Mouse (Mus musculus) telencephalon, adult 2 months (tissue): Measurements from ENCODE around the gene Slc2a12.

Experiments used
- DNase-seq: peaks from one replicate; pipeline ENCODE4 v3.0.0-alpha.2; 2011; ENCODE audit warnings: low read depth, low spot score

The Slc2a12 gene

DNA sequence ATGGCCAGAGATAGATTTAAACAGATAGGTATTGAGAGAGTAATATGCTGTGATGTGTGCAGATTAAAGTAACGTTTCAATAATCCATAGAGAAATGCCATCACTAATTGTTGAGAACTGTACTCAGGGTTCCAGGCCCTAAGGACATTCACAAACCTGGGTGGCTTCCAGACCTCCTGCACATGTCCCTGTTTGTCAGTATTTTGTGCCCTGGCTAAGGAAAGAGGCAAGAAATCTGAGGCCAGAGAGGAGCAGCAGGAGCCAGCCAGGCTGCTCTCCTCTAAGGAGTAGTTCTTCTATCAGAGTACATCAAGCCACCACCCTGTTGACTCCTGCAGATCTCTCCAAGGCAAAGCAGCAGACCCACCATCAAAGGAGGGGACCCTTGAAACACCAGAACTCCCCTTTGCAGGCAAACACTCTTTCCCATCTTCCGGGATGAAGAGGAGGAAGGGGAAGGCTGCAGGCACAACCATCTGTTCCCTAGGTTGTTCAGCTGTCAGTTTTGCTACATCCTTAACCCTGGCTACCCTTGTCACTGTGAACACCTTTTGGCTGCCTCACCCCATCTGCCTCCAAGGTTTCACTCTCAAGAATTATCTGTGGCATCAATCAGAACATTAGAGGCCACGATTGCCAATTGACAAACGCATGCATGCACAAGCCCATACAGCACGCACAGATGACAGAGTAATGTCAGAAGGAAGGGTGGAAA lies 15.6 kb downstream of the Slc2a12 start:
- DNase-seq: no peak

DNA sequence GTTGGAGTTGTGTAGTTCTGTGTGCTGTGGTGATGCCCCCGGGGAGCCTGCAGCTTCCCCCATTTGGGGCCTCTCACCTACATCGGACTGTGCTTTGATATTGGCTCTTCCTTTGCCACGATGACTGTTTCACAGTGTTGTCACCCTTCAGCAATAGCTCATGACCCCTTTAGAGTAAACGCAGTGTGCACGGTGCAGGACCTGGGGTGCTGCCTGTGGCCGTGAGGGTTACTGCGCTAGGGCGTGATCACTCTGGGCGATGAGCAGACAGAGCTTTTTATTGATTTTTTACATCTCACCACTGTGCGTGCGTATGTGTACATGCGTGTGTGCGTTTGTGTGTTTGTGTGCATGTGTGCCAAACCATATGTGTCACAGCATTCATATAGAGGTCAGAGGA lies 23.7 kb downstream of the Slc2a12 start:
- DNase-seq: no peak

DNA sequence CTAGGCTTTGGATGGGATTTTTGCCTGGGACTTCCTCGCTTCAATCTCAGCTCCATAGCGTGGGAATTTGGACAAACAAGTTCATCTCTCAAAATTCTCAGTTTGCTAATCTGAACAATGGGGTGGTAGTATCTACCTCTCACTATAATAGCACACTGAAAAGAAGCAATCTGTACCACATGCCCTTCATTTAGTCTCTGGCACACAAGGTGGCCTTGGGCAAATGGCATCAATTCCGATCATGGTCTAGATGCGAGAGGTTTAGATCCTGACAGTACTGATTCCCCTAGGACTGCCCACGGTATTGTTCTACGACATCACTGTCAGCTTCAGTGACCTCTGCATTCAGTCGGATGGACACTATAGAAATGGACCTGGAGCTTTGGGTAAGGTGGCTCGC lies 29.4 kb downstream of the Slc2a12 start:
- DNase-seq: no peak

DNA sequence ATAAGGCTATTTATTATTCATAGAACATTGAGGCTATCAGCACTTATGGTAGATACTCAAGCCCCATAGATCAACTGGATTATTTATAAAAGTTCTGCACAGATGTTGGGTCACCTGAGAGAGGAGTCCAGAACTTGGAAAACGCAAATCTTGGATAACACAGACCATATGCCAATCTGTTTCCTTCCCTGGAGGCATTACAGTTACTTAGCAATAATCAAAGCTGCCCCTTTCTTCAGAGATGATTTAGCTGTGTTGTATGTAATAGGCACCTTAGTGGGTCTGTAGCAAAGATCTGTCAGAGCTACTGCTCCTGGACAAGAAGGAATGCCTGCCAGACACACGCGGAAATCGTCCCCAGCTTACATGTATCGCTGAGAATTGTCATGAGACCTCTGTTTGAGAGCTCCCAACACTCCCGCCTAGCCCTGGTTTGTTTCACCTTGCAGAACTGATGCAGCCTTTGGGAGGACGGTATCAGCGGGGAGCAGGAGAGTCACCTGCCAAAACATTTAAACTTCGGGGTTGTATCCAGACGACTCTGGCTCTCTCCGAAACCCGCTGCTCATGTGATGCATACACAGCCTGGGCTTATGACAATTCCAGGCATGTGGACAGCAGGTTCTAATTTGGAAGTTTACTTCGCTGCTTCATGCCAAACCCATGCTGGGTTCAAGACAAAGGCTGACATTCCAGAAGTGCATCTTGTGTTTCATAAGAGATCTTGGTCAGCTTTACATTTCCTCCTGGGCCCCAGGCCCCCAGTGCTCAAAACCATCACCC lies 31.2 kb downstream of the Slc2a12 start:
- DNase-seq: no peak

DNA sequence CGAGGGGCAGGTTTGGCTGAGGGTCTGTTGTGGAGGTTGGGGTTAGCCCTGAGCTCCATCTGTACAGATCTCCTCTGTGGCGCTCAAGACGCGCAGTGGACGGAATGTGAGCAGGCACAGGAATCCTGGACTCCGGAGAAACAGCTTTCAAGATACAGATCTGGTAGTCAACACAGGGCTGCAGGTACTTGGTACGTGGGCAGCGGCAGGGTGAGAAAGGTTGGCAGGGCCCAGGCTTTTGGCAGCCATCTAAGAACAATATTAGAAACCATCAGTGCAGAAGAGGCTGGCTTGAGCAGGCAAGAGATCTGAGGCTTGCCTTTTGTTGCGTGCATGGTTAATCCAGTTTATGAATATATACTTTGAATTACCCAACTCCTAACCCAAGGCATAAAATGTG lies 51.4 kb downstream of the Slc2a12 start:
- no peak for DNase-seq

DNA sequence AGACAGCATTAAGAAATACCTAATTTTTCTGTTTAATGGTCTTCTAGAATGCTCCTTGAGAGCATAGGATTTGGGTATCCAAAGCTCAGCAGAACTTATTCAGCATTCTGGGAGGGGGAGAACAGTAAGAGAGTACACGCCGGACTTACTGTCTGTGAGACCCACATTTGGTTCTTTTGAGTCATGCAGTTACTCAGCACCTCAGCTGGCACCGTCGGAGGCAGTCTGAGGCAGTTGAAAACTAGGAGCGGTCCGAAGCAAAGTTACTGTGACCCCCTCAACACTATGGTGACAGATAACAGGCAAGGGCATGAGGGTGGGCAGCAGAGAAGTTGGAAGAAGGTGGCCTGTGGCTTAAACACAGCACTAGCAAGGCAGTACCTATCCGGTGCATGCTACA lies 52.1 kb downstream of the Slc2a12 start:
- no peak for DNase-seq

DNA sequence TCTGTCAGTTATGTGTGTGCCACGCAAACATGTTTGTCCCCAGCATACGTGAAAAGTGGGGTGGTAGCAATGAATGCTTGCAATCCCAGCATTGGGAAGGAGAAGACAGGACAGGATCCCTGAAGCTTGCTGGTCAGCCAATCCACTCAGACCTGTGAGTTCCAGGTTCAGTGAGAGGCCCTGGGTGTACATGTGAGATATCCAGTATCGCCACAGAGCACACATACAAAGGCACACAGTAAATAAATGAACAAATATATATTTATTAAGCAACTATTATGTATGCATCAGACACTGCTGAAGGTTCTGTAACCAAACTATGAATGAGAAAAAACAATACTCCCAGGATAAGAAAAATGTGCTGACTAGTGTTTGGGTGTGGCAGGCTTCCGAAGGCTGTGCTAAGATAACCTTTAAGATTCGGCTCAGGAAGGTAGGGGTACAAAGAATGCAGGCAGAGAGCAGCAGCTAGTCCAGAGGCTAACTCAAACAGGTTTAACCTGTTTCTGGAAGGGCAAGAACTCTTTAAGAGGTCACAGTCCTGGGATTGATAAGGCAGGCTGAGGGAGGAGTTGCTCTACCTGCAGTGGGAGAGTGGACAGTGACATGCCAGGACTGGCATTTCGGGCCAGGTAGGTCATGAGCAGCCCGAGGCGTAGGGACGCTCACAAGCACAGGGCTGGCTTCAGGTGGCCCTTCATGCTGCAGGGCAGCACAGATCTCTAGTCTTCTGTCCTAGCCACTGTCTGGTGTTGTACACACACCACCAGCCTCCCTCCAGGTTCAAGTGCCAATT lies 53.5 kb downstream of the Slc2a12 start:
- DNase-seq: no peak

DNA sequence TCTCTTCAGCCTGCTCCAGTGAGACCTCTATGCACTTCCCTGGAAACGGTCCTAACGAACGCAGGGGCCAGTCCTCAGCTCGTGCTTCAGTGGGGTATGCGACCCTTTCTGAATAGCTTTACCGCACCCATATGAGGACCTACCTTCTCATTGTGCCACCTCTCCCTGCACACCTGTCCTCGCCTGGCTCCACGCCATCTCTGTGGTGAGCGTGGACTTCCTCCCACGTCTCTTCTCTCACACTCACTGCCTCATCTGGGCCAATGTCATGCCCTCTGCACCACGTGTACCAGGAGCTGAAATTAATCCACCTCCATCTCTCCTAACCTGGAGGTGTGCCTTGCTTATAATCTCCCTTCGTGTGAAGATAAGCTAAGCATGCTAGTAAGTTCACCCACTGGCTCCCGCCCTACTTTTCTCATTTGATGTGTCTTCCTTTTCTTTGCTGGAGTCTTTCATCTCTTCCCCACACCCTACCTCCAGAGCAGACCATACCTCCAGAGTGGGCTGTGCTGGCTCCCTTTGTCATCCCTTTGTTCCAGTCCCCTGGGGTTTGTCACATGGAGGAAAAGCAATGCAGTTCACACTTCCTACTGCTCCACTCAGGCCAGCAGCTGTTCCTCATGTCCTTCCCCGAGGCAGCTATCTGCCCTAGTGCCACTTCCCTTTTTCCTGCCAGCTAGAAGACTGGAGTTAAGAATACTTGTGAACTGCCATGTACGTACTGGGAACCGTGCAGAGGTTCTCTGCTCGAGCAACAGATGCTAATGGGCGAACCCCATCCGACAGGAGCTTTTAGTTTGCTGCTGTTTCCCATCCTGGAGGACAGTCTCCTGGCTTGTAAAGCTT lies 54.9 kb downstream of the Slc2a12 start:
- no peak for DNase-seq

DNA sequence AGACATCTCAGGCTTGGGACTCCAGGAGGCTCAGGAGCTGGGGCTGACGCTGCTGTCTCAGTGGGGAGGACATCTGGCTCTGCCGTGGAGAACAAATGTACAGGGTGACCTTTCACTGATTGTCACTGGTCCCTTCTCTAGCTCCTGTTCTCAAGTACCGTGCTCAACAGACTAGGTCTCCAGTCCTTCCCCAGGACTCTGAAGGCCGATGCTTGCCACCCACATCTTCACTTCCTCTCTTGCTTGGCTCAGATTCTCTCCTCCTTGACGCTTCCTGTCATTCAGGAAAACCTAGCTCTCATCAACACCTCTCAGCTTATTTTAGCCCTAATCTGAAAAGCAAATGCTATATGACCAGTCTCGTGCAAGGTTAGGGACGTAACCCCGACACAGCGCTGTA lies 56.0 kb downstream of the Slc2a12 start:
- no peak for DNase-seq

DNA sequence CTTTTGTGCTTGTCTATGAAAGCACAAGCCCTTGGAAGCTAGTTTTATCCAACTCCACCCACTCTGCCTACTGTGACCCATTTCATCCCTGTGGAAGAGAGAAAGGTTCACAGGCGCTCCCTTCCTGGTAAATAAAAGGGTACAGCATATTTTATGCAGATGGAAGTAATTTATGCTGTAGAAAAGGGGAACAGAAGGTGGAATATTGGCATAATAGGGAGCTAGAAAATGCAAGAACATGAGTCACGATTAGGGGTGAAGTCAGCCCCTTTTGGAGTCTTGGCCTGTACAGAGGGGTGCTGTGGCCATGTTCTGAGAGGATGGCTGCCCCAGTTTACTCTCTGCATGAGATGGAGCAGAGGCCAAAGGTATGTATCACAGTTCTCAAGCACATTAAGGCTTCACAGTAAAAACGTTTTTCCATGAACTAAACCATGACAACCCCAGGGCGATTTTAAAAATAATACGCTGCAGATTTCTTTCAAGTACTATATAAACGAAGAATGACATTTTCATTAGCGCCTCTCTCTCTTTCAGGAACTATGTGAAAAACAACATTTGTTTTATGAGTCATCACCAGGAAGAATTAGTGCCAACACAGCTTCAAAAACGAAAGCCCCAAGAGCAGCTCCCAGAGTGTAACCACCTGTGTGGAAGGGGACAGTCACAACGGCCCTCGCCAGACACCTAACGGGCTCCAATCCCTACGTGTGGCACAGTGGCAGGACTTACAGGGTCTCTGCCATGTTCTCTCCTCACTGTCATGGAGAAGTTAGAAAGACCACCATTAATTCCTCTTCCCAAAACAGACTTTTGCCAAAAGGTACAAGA lies 56.9 kb downstream of the Slc2a12 start:
- DNase-seq: peak; percentile 67

DNA sequence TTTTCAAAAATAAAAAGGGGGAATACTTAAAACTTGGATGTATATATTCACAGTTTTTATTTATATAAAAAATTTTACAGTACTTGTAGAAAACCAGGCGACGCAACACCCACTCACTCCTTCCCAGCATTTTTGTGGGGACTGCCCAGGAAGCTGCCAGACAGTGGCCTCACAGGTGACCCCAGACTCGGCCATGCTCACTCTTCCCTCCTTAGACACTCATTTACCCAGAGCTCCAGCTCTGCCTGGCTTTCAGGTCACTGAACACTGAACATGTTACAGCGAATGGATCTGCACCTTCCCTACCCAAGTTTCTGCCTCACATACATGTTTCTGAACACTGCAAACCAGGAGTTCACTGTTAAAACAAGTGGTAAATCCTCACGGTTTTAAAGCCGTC lies 59.0 kb downstream of the Slc2a12 start:
- DNase-seq: no peak

DNA sequence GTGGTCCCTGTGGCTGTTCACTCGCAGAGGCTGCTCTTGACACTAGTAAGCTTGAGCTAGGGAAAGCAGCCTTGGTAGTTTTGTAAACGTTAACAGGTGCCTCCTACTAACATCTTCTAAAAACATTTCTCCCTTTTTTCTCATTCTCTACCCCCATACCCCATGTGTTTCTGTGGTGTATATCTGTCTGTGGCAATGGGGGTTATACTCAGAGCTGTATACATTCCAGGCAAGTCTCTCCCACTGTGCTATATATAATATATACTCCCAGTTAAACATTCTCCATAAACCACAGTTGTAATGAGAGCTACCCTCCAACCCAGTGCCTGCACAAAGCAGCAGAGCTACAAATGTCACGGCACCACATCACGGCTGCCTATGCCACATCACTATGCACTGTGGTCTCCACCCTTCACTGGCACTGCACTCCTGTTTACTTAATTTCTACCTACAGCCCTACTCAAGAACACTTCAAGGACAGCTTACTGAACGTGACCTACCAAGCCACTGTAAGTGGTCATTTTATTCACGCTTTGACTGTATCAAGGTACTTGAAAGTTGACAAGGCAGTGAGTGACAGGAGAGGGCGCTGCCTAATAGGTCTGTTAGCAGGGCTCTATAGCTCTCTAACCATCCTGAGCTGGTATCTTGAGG lies 63.5 kb downstream of the Slc2a12 start:
- DNase-seq: no peak

DNA sequence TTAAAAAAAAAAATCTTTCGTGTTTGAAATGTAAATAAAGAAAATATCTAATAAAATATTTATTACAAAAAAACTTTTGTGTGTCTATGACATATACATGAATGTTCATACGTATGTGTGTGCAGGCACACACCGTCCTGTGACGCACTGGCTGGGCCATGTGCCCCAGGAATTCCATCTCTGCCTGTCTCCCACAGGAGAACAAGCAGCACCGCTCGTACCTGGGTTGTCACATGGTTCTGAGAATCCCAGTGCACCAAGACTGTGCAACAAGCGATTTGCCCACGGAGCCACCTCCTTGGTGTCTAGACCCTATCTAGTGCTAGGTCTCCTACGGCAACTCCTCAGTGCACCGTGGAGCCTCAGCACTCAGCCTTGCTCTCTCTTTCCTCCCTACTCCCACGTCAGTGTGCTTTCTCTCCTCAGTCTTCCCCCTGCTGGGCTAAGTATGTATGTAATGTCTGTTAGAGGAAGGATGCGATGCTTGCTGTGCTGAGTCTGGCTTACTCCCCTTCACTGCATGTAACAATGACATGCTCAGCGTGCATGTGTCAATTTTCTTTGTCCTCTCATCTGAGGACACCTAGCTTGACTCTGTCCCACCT lies 65.5 kb downstream of the Slc2a12 start:
- no peak for DNase-seq

DNA sequence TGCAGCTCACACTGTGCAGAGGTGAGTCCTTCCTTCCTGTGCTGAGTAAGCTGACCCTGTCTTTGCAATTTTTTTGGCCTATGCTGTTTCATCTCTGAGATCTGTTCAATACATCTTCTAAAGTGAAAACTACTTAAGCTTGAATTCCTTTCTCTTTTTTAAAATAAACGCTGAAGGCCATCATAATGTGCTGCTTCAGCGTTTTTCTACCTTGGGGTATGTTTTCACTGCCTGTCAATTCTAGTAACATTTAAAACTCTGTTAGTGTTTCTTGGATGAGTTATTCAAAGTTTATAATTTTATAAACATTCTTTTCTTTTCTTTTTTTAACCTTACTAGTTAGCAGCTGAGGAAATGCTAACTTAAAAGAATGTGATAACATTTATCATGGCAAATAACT lies 68.1 kb downstream of the Slc2a12 start:
- DNase-seq: no peak

DNA sequence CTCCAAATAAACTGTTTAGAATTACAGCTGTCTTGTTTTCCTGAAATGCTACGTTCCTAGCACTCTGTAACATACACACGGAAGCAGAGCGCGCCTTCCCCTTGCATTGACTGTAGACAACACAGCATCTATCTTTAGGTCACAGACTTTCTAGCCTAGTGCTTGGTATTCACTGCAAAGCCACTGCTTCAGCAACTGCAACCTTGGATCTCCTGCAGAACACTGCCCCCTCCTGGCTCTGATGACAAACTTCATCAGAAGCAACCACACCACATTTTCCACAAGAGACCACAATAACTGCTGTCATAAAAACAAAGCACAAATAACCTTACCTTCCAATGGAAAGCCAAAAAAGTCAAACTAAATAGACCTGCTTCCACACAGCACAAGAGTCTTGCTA lies 69.7 kb downstream of the Slc2a12 start:
- no peak for DNase-seq

DNA sequence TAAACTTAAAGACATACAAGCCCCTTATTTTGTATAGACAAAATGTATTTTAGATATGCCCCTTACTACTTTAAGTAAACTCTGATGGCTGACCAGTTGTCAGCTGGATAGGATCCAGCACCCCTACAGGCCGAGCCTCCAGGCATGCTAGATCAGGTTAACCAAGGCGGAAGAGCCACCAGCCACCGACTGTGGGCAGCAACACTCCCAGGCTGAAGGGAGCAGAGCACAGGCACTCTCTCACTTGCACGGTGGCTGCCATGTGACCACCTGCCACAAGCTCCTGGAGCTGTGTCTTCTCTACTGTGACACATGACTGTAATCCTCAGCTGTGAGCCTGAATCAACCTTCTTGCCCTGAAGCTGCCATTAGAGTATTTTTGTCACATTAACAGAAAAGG lies 73.7 kb downstream of the Slc2a12 start:
- DNase-seq: no peak

DNA sequence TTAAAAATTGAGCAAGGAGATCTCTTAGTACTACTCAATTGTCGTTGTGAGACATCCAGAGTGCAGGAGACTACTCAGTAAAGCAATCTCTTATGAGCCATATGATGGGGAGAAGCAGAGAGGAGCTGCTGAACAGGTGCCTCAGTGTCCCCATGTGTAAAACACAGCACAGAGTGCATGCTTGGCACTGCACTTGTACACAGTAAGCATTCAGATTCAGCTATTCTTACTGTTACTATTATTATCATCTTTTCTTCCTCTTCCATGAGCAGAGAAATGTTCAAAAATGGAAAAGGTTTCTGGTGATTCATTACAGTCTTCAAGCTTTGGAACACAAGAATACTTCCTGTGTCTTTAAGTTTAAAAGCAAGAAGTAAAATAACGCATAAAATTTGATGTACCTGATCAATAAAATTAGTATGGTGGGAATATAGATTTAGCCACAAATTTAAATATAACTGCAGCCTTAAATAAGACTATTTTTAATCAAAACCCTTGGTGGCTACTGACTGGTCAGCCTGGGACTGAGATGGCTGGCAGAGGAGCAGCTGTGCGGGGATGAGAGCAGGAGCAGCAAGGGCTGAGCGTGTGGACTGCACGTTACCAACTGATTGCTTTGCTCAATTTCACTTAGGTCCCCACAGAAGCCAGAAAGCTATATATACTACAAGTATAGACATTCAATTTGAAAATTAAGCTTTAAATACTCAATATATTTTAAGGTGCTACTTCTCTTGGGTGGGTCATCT lies 76.1 kb downstream of the Slc2a12 start:
- no peak for DNase-seq

DNA sequence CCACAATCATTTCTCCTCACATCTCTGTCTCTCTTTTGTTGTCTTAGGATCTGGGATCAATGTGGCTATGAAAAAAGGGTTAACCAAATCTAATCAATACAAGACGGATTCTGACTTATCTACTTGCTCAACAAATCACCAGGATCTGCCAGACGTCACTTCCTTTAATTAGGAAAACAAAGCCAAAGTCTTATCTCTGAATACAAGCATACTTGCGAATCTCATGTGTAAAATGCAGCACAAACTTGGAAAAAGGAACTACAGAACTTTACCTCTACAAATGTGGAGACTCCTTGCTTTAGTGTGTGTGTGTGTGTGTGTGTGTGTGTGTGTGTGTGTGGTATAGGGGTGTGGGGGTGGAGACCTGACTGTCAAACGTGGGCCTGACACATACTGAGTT lies 80.4 kb downstream of the Slc2a12 start:
- DNase-seq: no peak

DNA sequence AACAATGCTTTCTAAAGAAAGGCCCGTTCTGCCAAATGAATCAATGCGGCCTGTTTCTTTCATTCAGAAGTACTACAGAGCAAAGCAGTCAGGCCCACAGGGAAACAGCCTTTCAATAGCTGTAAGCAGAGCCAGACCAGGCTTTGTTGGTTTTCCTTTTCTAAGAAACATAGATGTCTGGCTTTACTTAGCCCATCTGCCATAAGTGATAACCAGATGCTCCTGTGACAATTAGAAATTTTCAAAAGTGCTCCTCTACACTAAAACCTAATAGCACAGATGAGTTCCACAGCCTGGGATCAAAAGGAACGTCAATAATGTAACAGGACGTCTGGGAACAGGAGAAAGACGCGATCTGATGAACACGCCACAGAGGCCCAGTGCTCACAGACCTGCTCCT lies 81.5 kb downstream of the Slc2a12 start:
- no peak for DNase-seq
